Mouse (Mus musculus) lung, adult 2 months (tissue): ENCODE data around the gene Rpp14. TPM values are rescaled to one million over a fixed set of nuclear protein-coding genes. Genes with fewer than 3 reads are reported as not detected.

ENCODE experiments used
- DNase-seq: peaks from one replicate; pipeline ENCODE4 v3.0.0; 2022
- H3K4me1 ChIP-seq: fragments of 200-500 bp; 2 replicates; pipeline ENCODE4 v1.6.1; 2011; ENCODE audit warnings: low read length; ENCODE audit not compliant: control insufficient read depth, insufficient read depth
- H3K4me3 ChIP-seq: fragments of 200-500 bp; replicated peaks from 2 replicates; pipeline ENCODE3; 2011; ENCODE audit warnings: low read depth, mild to moderate bottlenecking, control low read depth, low read length; ENCODE audit errors: extremely low read depth
- CTCF ChIP-seq: fragments of 200-500 bp; IDR thresholded peaks from 2 replicates; pipeline ENCODE4 v1.5.1; 2011; ENCODE audit warnings: mild to moderate bottlenecking, low read length, control low read depth; ENCODE audit not compliant: insufficient read depth
- POLR2A ChIP-seq: fragments of 200-500 bp; IDR thresholded peaks from 2 replicates; pipeline ENCODE4 v1.6.1; 2011; ENCODE audit warnings: low read depth, mild to moderate bottlenecking, control low read depth, low read length, borderline replicate concordance; ENCODE audit errors: extremely low read depth
- WGBS: fragments of 180-500 bp; shearing (Covaris S2); methylation state at CpG from one replicate; pipeline ENCODE4 v1.1.7; 2018; 5-methylcytosine and 5-hydroxymethylcytosine counted together
- polyA plus RNA-seq: library from polyadenylated mRNA; depleted of rRNA; stranded (reverse); fragments of >200 nt; gene quantifications from 2 replicates; pipeline ENCODE4 v1.2.3, GENCODE M21; 2012

Gene Rpp14
- polyA plus RNA-seq, 1 experiment: 8.2 TPM

- H3K4me1 ChIP-seq: peaks cover 6% of the 10 kb centered on the region
- 65% methylated on average over 4 of the region's 4 CpGs for WGBS
- DNase-seq: no peak
- no peak overlapping the region for H3K4me3 ChIP-seq
- no peak for TF ChIP-seq POLR2A
- no peak for TF ChIP-seq CTCF
These were observed 27.9 kb downstream of the Rpp14 start for GRCm38 (mm10) chr14:8108047-8108446.

GRCm38 (mm10) chr14:8108976-8109375 lies 28.8 kb downstream of the Rpp14 start:
- WGBS: 91% methylated on average over 1 of the region's 1 CpGs
- TF ChIP-seq CTCF: no peak
- TF ChIP-seq POLR2A: no peak

GRCm38 (mm10) chr14:8111545-8111944 lies 31.4 kb downstream of the Rpp14 start:
- Histone ChIP-seq H3K4me3 (no peak overlapping the region), H3K4me1 (peaks cover 3% of the 10 kb centered on the region; the same call in 1 of the 2 replicates)
- WGBS: 73% methylated on average over 6 of the region's 6 CpGs
- no peak for TF ChIP-seq CTCF
- no peak for TF ChIP-seq POLR2A
- no peak for DNase-seq

More at GRCm38 (mm10) chr14:8108976-8109375, 28.8 kb downstream of the Rpp14 start:
- no peak overlapping the region for H3K4me3 ChIP-seq
- H3K4me1 ChIP-seq: peaks cover 2% of the 10 kb centered on the region
- DNase-seq: no peak

- Histone ChIP-seq H3K4me3 (no peak overlapping the region), H3K4me1 (peaks cover 3% of the 10 kb centered on the region; the same call in 1 of the 2 replicates)
- TF ChIP-seq CTCF (no peak), POLR2A (no peak)
- no peak for DNase-seq
- WGBS: 81% methylated on average over 8 of the region's 8 CpGs
These were observed 31.9 kb downstream of the Rpp14 start for GRCm38 (mm10) chr14:8112036-8112435.

- TF ChIP-seq POLR2A: no peak
- TF ChIP-seq CTCF: no peak
- H3K4me3 ChIP-seq: no peak overlapping the region
- 93% methylated on average over 2 of the region's 2 CpGs for WGBS
- DNase-seq: no peak
- H3K4me1 ChIP-seq: peaks cover 3% of the 10 kb centered on the region; the same call in 1 of the 2 replicates
These were observed 33.4 kb downstream of the Rpp14 start for GRCm38 (mm10) chr14:8113616-8114015.

- no peak for TF ChIP-seq POLR2A
- TF ChIP-seq CTCF: no peak
- 56% methylated on average over 3 of the region's 3 CpGs for WGBS
- DNase-seq: no peak
- Histone ChIP-seq H3K4me1 (peaks cover 3% of the 10 kb centered on the region; the same call in 1 of the 2 replicates), H3K4me3 (no peak overlapping the region)
These were observed 34.1 kb downstream of the Rpp14 start for GRCm38 (mm10) chr14:8114306-8114705.

- WGBS: 66% methylated on average over 1 of the region's 1 CpGs
- no peak for TF ChIP-seq CTCF
- TF ChIP-seq POLR2A: no peak
- no peak for DNase-seq
- peaks cover 3% of the 10 kb centered on the region; the same call in 1 of the 2 replicates for H3K4me1 ChIP-seq
- no peak overlapping the region for H3K4me3 ChIP-seq
These were observed 34.6 kb downstream of the Rpp14 start for GRCm38 (mm10) chr14:8114756-8115155.

- DNase-seq: no peak
- H3K4me1 ChIP-seq: peaks cover 3% of the 10 kb centered on the region; the same call in 1 of the 2 replicates
- TF ChIP-seq CTCF (no peak), POLR2A (no peak)
- WGBS: 65% methylated on average over 4 of the region's 4 CpGs
- H3K4me3 ChIP-seq: no peak overlapping the region
These were observed 35.6 kb downstream of the Rpp14 start for GRCm38 (mm10) chr14:8115772-8116171.

- TF ChIP-seq POLR2A: no peak
- TF ChIP-seq CTCF: no peak
- no peak for DNase-seq
- Histone ChIP-seq H3K4me1 (peaks cover 3% of the 10 kb centered on the region; the same call in 1 of the 2 replicates), H3K4me3 (no peak overlapping the region)
- WGBS: 91% methylated on average over 2 of the region's 2 CpGs
These were observed 37.2 kb downstream of the Rpp14 start for GRCm38 (mm10) chr14:8117371-8117770.

GRCm38 (mm10) chr14:8119454-8119853 lies 39.3 kb downstream of the Rpp14 start:
- 87% methylated on average over 5 of the region's 5 CpGs for WGBS
- H3K4me3 ChIP-seq: no peak overlapping the region
- H3K4me1 ChIP-seq: peaks cover 3% of the 10 kb centered on the region; the same call in 1 of the 2 replicates
- no peak for DNase-seq
- no peak for TF ChIP-seq CTCF
- TF ChIP-seq POLR2A: no peak

- TF ChIP-seq POLR2A (no peak), CTCF (no peak)
These were observed 39.7 kb downstream of the Rpp14 start for GRCm38 (mm10) chr14:8119904-8120303.

More at GRCm38 (mm10) chr14:8119904-8120303, 39.7 kb downstream of the Rpp14 start:
- no peak for DNase-seq
- H3K4me1 ChIP-seq: peaks cover 3% of the 10 kb centered on the region; the same call in 1 of the 2 replicates
- H3K4me3 ChIP-seq: no peak overlapping the region
- 78% methylated on average over 3 of the region's 3 CpGs for WGBS
